Mouse (Mus musculus) gastrocnemius, postnatal 10 days (tissue): Measurements from ENCODE around the gene Zik1. TPM values are rescaled to one million over a fixed set of nuclear protein-coding genes. Genes with fewer than 3 reads are reported as not detected.

Source experiments
- DNase-seq: peaks from one replicate; pipeline ENCODE4 v3.0.0; 2021; ENCODE audit warnings: mixed read lengths
- long read RNA-seq, 2 experiments: library from polyadenylated mRNA; stranded (forward); transcript quantifications; one replicate each; pipeline ENCODE4 v2.0.0; 2021
- total RNA-seq, 2 experiments: library from RNA; stranded (reverse); gene quantifications; 2 replicates each; pipeline ENCODE4 v1.2.3; 2021

The Zik1 gene
- 1 to 10 TPM; 2.5 TPM for total RNA-seq
- long read RNA-seq, experiment 1: 0 reads
- long read RNA-seq, experiment 2, full-length matches to known transcripts: 3 of 3 reads
- long read RNA-seq, experiment 2, partial matches to known transcripts: 0 of 3 reads
- long read RNA-seq, experiment 2, other reads (novel, unspliced or antisense): 0 of 3 reads

DNA sequence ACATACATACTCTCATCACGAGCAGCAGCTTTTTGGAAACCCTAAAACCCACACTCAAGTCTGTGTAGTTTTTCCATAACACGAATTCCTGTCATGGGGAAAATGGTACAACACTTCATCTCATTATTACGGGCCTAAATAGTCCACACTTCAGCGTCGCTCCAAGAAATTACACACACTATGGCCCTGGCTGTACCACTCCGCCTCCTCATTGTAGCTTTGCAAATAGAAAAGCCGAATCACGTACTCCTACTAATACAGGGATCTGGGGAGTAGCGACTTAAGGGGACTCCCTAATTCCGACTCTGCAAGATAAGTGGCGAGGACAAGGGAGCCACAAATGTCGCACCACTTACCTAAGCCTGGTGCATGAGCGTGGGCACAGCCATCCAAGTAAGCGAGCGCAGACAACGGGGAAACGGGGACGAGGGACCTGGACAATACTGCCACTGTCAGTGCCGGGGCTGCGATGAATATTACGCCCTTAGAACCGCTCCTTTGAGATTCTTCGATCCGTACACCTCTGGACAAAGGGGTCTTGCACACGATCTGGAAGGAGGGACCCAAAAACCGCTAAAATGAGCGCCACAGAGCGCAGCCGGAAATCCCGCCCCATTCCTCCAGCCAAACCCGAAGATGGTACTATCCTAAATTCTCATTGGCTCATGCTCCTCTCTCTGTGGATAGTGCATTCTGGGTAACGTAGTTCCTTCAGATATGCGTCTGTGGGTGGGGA lies at the start of gene Zik1:
TSS of gene Zik1 (minus strand) at position 609 of the 736 bp plus-strand sequence.
- DNase-seq: peak; percentile 57

- no peak for DNase-seq
Observed at GRCm38 (mm10) chr7:10495578-10495977, 384 bp upstream of the Zik1 start.

DNA sequence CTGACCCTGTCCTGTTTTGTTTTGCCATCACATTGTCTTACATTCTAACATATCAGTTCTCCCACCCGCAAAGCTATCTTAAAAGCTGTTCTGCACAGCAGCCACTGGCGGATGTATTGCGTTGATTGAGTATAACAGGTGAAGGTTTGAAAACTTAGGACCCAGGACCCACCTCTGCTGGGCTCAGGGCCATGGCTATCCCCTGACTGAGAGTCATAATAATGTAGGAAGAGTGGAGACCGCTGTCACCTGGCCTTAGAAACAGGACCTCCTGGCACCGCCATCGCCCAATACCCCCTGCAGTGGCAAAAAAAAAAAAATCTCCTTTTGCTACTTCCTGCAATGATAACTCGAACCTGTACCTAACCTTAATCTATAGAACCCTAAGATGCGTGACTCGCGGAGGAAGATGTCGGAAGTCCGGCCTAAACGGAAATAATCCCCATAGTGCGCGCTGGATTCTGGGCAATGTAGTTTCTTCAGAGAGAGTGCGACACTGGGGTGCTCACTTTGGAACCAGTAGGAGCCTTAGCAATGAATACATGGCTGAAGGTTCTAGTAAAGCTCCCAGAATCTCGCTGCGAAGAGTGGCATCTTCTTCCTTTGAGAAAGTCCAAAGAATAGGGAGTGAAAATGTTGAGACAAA lies 14.5 kb downstream of the Zik1 start:
- no peak for DNase-seq

- DNase-seq: no peak
Observed at GRCm38 (mm10) chr7:10479813-10480212, 15.4 kb downstream of the Zik1 start.

DNA sequence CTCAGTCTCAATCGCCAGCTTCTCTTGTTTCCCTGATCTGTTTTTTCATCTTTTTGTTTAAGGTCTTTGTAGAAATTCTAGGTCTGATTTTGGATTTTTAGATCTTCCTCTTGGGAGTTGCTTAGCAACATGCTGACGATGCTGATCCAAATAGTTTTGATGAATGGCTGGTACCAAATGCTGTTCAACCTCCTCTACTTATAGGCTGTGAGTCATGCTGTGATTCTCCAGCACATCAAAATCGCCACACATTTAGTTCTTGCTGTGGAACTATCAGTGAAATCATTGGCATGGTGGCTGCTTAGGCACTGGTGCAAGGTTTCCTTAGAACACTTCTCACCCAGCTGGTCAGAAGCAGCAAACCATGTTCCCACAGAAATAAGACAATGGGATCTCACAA lies 37.0 kb downstream of the Zik1 start:
- DNase-seq: no peak

DNA sequence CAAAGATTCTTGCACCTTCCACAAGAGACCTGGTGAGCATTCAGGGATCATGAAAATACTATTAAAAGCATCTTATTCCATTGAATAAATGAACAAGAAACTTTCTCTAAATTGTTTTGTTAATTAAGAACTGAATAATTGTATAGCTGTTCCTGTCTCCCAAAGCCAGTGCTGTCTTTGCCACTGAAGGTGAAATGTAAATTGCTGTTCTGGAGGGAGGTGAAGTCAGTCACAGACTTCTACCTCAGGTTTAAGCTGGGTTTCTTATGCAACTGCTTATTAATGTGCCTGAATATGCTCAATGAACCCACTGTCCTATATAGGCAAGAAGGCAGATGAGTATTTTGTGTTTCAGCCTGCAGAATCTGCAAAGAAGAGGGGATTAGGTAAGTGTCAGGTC lies 52.2 kb downstream of the Zik1 start, which contains the start of gene Vmn1r67:
TSS of gene Vmn1r67 (plus strand) at position 301 of the 400 bp plus-strand sequence.
- DNase-seq: no peak

Other genes starting within 250 kb of the Zik1 start
- not detected for gene Vmn1r66, start 217.4 kb downstream of the Zik1 start, total RNA-seq
- gene Vmn1r67, start 52.1 kb downstream of the Zik1 start, total RNA-seq: not detected
- gene Vmn1r68, start 63.1 kb upstream of the Zik1 start, total RNA-seq: not detected
- not detected for gene Vmn1r69, start 118.3 kb upstream of the Zik1 start, total RNA-seq
- not detected for gene Vmn1r70, start 136.1 kb upstream of the Zik1 start, total RNA-seq
- not detected for gene Nlrp4b, start 192.4 kb upstream of the Zik1 start, total RNA-seq